15 mouse cellular contexts compared by ENCODE assay signal in the genomic region with DNA sequence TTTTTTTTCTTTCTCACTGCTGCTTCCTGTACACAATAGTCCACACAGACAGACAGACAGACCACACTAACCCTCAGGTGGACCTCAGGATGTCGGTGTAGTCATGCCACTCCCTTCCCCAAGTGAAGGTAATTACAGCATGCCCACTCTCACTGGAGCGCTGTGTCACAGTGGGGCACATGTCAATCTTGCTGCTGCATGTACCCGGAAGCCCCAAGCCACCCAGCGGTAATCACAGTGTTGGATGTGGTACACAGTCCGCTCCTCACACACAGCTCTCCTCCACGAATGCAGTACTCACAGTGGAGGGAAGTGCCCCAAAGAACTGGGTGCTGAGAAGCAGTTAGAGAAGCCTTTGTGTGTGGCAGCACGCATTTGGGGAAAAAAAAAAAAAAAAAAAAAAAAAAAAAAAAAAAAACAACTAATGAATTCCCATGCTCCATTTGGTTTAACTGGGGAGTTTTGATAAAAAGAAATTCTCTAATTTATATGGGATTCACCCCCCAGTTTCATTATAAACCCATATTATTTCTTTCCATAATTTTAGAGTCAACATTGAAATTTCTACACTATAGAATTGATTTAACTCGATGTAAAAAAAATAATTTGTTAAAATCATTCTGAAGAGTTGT. TPM values are rescaled to one million over a fixed set of nuclear protein-coding genes. Genes with fewer than 3 reads are reported as not detected.
DNase-seq lines count a peak whose midpoint lies in the region; ATAC-seq lines count a peak whose summit lies in the region.
"Had no signal": no experiment of that assay in that cellular context is flagged by ENCODE, and none has a peak within 500 bp of the region (broad histone marks: within the 10 kb centered on the region; RNA-seq: fewer than 3 reads in every experiment).

No protein-coding gene starts in this region.

- DNase-seq in CD8-positive naive resting alpha-beta T cell, adult 2 months (ENCODE audit: low read depth in 2 of 2, low spot score in 2 of 2), result peak; percentile 34
- DNase-seq in thymus, postnatal 14 days, result peak; percentile 61
- no peak for DNase-seq in cerebellum, adult 9-11 months
- no peak for DNase-seq in heart, postnatal 14 days
- DNase-seq in frontal cortex, postnatal 25 days (ENCODE audit: low spot score in 2 of 2), result no peak
- DNase-seq: gastrocnemius, postnatal 25 days; lung, adult 18-20 months had no signal

- peaks cover 11% of the 10 kb centered on the region for H3K9me3 ChIP-seq in megakaryocyte, embryonic 14.5 days
- H3K9me3 ChIP-seq: G1E; heart, embryonic 13.5 days; hindbrain, embryonic 15.5 days; limb, embryonic 10.5 days had no signal

- no peaks in the 10 kb centered on the region for H3K27me3 ChIP-seq in megakaryocyte, embryonic 14.5 days (replicated peaks)
- H3K27me3 ChIP-seq: heart, embryonic 13.5 days; hindbrain, embryonic 15.5 days had no signal

- peak overlapping the region; percentile 78 for H3K4me3 ChIP-seq in megakaryocyte, embryonic 14.5 days (replicated peaks)
- H3K4me3 ChIP-seq: heart, embryonic 13.5 days; hindbrain, embryonic 15.5 days; limb, embryonic 10.5 days had no signal

- intact Hi-C loops in heart, postnatal 14 days (cut with DNase I), result no loop called here

- peaks cover 16% of the 10 kb centered on the region for H3K4me1 ChIP-seq in megakaryocyte, embryonic 14.5 days
- H3K4me1 ChIP-seq: heart, embryonic 13.5 days; hindbrain, embryonic 15.5 days; limb, embryonic 10.5 days had no signal

- peaks cover 4% of the 10 kb centered on the region for H3K36me3 ChIP-seq in megakaryocyte, embryonic 14.5 days (replicated peaks; ENCODE audit: low read length)
- H3K36me3 ChIP-seq: G1E; heart, embryonic 13.5 days; hindbrain, embryonic 15.5 days; limb, embryonic 10.5 days had no signal

- ATAC-seq in activated CD4-positive, CD25-positive, alpha-beta regulatory T cell, adult 4 months, result peak; percentile 65
- ATAC-seq: forebrain, embryonic 16.5 days had no signal

RNA-seq across cellular contexts. Expression of gene Abcb4, which starts 18.2 kb away (rescaled TPM):
- 1 to 10 TPM in 1 of 2 experiments, not detected in 1; 1.5 TPM for polyA plus RNA-seq in activated CD4-positive, CD25-positive, alpha-beta regulatory T cell, adult 4 months (2017; shearing (Covaris generic))
- 2.2 TPM in 1 of 2 replicates, not detected in the other for polyA plus RNA-seq in megakaryocyte, embryonic 14.5 days (2012; ENCODE audit: insufficient read depth, low replicate concordance)
- 1 to 10 TPM; 5.7 to 7.1 TPM for total RNA-seq in heart, postnatal 14 days (2021)
- polyA plus RNA-seq: G1E; kidney, embryonic 14.5 days had no signal

Comparison
In these comparisons a context has a peak if more than half of its experiments do, and no peak if none do; other contexts are left out.
1. DNase-seq: peak in CD8-positive naive resting alpha-beta T cell, adult 2 months (2 of 2) and thymus, postnatal 14 days (single experiment); none in cerebellum, adult 9-11 months (single experiment), heart, postnatal 14 days (0 of 2) and frontal cortex, postnatal 25 days (0 of 2).